Mouse (Mus musculus): Measurements from ENCODE around the gene Lrrc28.
A peak's percentile ranks its signal among the peaks of the same experiment; 100 is the strongest.

The Lrrc28 gene

DNA sequence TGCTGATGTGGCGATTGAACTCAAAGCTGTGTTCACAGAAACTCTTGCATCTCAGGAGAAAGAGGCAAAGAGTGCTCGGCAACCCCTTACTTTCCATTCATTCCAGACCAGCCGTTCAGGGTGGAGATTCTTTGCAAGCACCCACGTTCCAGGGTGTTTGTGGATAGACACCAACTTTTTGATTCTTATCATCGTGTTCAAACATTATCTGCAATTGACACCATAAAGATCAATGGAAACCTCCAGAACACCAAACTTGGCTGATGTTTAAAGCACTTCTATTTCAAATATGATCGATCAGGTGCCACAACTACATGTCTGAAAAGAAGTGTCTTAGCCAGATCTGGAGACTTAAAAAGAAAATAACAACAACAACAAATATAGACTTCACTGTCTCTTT, 51.2 kb downstream of the Lrrc28 start:
- DNase-seq (ENCODE audit: low read depth), result no peak

DNA sequence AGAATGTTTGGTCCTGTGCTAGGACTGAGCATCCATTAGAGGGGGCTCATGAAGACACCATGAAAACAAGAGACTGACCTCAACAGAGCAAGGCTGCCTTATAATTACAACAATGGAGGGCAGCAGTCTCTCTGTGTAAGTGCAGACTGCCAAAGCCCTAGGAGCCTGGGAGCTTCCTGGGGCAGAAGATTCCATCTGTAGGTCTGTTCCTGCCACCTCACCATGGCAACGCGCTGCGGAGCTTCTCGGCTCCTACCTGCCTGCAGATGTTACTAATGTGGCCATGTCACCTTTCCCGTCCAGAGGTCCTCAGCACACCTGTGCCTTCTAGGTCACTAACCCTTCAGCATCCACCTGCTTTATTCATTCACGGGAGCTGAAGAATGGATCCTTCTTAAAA, 52.4 kb downstream of the Lrrc28 start:
- no peak for DNase-seq (ENCODE audit: low read depth)

DNA sequence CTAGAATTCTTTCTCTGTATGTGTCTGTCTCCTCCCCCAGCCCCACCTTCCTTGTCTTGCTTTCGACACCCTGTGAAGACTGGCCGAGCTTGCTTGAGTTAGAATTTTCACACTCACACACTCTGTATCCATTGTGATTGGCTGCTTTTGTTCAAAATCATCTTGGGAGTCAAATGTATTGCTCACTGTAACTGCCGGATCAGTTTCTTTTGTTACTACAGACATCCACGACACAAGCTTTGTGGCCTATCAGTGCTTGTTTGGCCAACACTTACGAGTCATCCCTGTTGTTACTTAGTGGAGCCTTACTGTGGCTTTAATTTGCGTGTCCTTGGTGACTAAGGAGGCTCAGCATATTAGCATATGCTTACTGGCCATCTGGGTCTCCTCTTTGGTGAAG, 56.3 kb downstream of the Lrrc28 start:
- DNase-seq (ENCODE audit: low read depth), result peak; percentile 57

DNA sequence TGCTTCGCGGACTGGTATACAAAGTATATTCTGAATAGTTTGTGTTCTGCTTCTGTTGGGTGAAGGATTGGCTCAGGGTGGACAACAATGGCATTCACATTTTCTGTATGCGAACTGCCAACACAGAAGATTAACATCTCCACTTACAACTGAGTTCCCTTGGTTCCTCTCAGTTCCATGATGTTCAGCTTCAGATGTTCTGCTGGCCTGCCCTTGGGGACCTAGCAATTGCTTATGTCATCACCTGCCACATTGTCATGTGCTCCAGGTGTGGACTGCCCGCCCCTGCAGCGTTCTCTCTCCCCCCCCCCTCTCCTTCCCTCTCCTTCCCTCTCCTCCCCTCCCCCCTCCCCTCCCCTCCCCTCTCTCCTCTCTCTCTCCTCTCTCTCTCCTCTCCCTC, 58.6 kb downstream of the Lrrc28 start:
- DNase-seq (ENCODE audit: low read depth), result no peak

DNA sequence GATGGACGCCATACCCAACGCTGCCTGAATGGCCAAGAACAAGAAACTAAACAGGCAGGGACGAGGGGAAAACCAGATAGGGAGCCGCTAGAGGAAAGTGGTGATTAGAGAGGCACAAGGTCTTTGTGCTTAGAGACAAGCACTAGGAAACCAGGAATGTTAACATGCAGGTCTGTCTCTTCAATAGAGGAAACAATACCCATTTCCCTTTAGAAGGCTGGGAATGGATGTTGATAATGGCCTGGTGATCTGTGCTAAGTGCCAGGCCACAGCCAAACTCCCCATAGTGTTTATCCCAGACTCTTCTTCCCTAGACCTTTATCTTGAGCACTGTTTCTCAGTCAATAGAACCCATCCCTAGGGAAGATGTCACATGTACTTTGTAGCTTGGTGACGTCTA, 61.2 kb downstream of the Lrrc28 start:
- no peak for DNase-seq (ENCODE audit: low read depth)

DNA sequence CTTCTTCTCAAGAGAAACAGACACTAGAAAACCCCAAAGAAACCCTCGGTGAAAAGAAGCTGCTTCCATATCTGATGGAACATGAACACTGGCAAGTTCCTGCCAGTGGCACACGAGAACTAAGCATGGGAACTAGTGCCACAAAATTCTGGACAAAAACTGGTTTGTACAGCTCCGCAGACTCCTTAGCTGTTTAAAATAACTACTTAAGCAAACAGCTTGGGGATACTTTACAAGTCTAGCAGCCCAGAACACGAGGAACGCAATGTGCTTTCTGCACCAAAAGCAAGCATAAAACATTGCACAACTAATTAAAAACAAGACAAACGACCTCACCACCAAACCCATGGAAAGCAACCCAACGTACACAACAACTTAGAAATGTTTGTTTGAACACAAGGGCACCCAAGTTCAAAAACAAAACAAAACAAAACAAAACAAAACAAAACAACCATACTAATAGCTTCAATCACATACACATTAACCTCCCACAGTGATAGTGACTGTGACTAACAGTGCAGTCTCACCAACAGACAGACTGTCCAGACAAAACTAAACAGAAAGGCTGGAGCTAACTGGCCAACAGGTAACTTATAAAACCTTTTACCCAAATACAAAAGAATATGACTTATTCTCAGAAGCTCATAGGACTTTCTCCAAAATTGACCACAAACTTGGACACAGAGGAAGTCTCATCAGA, 66.1 kb downstream of the Lrrc28 start:
- no peak for DNase-seq (ENCODE audit: low read depth)

DNA sequence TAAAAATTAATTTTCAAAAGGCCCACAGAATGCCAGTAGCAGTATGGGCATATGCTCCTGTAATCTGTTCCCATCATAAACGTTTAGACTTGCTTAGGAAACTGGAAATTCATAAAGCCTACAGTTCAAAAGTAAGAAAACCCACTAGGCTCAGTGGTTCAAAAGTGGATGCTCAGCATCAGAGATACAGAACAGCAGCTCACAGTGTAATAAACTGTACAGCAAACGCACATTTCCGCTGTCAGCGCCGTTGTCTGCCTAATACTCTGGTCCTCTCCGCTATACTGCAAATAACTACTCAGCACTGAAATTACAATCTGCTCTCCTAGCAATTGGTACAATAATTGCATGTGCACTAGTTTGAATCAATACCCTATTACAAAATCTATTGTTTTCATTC, 67.0 kb downstream of the Lrrc28 start:
- DNase-seq (ENCODE audit: low read depth), result no peak

DNA sequence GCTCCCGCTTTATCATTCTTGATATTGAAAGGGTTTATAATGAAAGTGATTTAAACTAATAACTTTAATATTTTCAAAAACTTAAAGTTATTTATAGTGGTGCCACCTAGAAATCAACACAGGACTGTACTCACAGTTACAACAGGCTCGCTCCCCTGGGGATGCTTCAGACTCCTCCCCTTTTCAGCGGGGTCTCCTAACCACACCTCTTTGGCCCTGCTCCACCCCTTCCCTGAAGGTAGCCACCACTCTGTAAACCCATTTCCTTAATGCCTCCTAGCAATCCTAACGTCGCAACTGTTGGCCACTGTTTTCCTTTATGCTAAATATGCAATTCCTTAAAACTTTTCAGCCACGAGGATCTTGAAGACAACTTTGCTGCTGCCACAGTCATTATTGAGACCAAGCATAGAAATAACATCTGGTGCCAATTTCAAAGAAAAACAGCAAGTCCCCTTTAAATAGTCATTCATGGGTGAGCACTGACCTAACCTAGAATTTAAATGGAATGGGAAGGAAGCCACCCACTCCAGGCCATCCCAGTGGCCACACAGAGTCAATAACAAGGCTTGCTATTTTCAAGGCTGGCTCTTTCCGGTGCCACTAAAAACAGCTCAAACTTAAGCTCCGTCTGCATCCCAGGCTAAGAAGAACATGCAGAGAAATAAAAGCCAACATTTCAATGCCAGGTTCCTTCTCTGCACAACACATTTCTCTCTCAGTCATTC, 78.4 kb downstream of the Lrrc28 start:
- no peak for DNase-seq (ENCODE audit: low read depth)

DNA sequence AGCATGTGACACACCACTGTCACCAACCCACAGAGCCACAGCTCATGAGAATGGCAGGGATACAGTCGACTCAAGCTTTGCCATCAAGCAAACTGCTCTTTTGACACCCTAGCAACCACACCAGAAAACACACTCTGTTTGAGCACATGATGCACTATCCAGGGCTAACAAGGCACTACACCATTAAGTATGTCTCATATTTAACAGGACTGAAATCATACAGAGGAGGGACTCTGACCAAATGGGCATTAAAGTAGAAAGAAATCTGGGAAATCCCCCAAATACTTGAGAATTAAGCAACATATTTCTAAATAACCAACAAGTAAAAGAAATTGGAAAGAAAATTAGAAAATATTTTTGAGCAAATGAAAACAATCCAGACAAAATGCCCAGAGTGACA, 79.9 kb downstream of the Lrrc28 start:
- DNase-seq (ENCODE audit: low read depth), result no peak

DNA sequence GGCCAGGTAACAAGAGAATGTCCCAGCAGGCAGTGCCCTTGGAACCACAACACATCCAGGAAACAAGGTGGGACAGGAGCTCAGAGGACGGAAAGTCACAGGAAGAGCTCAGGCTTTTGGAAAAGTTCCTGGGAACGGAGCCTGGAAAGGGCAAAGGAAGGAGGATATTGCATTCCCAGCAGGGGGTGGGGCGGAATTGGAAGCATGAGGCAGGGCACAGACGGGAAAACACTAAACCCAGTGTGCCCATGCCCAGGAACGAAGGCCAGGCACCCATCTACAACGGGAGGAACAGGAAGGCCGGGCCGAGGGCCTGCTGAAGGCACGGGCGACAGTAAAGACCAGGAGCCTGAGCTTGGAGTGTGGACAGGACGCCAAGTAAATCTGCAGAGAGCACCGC, 82.9 kb downstream of the Lrrc28 start:
- no peak for DNase-seq (ENCODE audit: low read depth)

DNA sequence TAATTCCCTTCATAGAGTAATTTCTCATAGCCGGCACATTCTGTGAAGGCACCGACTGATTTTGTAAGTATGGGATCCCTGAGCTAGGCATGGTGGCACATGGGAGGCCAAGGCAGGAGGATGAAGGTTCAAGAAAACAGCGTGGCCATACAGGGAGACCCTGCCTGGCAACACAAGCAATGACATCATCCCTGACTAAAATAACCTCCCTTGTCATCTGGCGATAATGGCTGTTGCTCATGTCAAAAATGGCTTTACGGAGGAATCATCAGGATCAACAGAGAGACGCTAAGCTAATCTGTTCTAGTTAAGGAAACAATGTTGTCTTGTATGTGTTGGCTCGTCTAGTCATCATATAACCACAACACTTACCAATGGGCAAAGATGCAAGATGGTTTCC, 85.6 kb downstream of the Lrrc28 start:
- DNase-seq (ENCODE audit: low read depth), result no peak

DNA sequence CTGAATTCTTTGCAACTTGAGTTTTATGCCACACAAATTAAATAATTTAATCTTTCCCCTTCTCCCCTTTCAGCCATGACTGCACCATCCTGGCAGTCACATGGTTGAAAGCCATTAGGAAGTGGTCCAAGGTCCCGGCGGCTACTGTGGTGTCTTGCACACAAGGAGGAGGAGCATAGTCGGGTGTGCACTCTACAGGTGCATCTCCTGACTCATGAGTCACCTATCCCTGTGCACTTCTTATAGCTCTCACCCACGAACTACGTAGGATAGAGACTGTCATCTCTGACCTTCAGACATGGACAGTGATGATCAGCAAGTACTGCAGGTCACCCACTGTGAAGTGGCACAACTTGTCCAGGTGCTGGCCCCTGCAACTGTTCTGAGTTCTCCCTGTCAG, 86.8 kb downstream of the Lrrc28 start:
- no peak for DNase-seq (ENCODE audit: low read depth)

DNA sequence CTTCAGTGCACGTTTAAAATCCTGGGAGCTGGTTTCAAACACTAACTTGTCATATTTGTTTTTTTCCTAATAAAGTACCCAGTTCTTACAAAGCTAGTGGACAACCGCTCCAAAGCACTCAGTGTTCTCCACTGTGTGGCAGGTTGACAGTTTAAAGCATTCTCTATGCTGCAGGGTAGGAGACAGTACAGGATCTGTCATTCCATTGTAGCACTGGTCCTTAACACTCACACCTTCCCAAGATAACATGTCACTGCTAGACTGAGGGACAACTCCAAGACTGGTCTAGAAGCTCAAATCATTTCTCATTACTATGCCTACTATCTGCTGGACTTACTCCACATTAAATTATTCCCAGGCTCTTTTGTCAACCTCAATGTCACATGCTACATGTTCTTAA, 90.2 kb downstream of the Lrrc28 start:
- DNase-seq (ENCODE audit: low read depth), result no peak

DNA sequence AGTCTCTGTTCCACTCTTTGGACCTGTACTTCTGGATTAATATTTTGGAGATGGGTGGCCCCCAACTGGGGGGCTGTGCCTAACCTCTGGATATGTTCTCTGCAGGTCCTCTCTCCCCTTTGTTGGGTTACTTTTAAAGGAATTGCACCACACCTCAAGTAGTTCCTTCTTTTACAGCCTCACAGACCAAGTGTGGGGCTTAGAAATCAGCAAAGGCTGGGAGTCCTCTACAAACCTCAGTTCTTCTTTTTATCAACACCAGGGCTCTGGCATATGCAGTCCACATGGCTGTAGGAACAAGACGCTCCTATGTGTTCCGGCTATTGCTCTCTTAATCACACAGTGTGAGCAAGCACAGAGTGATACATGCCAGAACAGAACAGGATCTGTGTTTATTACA, 93.8 kb downstream of the Lrrc28 start:
- DNase-seq (ENCODE audit: low read depth), result no peak

DNA sequence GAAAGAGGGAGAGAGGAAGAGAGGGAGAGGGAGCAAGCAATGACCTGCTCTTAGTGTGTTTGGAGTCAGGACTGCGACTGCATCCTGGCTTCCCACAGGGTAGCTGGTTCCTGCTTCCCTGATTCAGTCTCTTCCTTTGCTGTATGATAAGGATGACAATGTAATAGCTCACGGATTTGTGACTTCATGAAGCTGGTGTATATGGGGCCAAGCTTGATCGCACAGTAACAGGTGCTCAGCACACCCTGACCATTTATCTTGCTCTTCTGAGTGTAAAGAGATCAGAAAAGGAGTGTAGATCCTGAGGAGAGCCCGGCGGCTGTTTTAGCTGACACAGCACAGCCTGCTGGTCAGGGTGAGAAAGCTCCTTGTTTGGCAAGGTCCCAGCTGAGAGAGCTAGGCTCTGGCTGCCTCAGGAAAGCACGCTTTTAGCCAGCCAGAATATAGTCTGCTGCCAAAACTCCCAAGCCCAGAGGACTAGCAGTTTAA, 96.0 kb downstream of the Lrrc28 start:
- peak; percentile 83 for DNase-seq (ENCODE audit: low read depth)

DNA sequence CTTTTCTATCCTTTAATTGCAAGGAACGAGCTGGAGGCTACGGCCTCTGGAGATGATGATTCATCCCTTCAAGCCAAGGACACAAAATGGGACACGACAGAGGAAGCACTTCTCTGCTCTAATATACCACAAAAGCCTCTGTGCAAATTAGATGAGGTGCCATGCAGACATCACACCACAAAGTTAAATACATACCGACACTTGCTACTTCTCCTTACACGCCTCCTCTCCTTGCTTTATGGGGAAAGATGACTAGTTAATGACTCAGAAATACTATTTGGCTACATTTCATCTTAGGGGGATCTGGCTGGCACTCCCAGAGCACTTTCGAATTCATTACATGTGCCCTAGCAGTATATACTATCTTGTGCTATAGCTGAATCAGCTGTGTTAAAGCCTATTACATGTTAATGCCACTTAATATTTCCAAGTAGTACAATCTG, 96.4 kb downstream of the Lrrc28 start:
- DNase-seq (ENCODE audit: low read depth), result peak; percentile 86

DNA sequence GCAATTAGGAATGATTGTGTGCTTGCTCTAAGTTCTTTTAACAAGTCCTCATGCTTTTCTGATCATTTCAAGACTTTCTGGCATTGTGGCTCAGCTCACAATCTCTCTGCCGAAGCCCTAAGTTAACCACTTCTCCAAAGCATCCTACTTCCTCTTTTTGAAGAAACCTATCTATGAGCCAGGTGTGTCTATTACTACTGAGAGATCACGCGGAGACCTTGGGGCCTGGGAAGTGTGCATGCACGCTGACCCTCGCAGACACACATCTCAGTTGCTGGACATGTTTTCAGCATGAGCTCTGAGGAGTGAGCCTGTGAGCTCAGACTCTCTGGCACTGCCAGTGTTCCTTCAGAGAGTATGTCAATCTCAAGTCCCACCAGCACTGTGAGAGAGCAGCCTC, 98.8 kb downstream of the Lrrc28 start:
- peak; percentile 65 for DNase-seq (ENCODE audit: low read depth)

DNA sequence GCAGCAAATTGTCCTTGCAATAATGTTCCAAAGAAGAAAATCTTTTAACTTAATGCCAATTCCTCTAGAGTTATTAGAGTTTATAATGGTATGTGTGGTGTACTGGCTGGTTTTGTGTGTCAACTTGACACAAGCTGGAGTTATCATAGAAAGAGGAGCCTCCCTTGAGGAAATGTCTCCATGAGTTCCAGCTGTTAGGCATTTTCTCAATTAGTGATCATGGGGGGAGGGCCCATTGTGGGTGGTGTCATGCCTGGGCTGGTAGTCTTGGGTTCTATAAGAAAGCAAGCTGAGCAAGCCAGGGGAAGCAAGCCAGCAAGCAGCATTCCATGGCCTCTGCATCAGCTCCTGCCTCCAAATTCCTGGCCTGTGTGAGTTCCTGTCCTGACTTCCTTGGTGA, 100.5 kb downstream of the Lrrc28 start:
- no peak for DNase-seq (ENCODE audit: low read depth)

DNA sequence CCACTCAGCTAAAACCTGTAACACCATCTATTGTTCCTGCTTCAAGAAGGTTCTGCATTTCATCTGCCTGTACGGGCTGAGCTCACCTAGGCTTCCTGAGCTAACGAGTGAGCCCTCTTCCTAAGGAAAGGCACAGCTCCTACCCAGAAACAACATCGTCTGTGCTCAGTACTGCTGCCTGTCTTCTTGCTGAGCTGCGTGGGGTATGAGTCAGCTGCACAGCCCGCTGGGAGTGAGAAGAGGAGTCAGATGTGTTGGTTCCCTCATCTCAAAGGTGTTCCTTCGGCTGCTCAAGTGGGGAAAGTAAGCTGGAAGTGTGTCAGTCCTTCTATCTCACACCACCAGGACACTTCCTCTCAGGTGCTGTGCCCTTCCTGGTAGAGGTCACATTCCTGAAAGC, 101.4 kb downstream of the Lrrc28 start:
- DNase-seq (ENCODE audit: low read depth), result no peak

DNA sequence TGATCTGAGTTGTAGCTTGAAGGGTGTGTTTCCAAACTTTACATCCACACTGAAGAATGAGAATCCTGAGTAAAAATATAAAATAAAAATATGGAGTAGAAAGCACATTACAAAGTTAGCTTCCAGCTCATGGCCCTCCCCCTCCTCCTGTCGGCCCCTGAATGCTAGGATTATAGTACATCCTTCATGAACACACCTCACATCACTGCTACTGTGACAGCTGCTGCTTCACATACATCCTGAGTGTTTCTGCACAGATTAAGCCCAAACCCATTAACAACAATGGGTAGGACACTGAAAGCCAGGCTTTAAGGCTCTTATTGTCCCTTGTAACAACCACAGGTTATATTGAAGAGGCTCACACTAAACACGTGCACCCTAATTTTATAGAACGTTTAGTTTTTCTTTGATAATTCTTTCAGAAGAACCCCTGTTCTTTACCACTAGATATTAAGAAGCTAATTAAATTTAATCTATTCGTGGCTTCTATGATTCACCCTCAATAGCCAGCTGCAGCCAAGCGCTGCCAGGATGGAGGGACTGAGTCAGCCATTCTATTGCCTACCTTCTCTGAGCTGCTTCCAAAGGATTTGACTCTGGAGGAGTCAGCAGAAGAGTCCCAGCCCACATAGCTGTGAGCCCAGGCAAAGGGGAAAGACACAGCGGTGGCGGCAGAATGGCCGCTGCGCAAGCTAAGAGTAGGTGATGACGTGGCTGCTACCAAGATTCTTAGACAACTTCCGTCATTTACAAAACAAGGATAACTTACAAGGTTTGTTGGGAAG, 108.3 kb downstream of the Lrrc28 start:
- DNase-seq (ENCODE audit: low read depth), result peak; percentile 14

DNA sequence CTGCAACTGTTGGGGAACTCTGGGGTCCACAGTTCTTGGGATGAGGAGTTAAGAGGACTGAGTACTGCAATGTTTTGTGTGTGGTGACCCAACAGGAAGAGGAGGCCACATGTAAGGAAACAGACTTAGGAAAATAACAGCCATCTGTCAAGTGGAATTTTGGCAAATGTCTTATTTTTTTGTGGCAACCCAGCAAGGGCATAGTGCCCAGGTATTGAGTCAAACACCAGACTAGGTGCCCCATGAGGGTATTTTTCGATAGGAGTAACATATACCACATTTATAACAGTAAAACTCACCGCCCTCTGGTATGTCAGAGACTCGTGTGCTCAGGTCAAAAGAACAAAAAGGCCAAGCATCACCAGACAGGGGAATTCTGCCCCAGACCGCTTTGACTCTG, 109.1 kb downstream of the Lrrc28 start:
- peak; percentile 44 for DNase-seq (ENCODE audit: low read depth)

DNA sequence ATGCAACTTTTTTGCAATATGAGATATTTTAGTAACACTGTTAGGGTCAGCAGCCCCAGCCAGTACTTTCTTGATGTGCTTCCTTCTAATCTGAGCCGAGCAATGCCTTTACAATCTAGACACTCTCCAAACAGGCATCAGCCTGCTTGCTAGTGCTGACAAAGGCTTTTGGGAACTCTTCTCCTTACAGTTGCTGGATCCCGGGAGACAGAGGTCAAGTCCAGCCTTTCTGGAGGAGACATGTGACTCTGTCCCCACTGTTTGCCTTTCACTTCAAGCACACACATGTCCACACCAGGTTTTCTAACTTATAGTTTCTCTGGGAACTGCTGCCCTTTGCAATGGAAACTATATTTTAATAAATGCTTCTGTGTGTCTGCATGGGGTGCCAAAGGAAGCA, 114.1 kb downstream of the Lrrc28 start:
- no peak for DNase-seq (ENCODE audit: low read depth)

DNA sequence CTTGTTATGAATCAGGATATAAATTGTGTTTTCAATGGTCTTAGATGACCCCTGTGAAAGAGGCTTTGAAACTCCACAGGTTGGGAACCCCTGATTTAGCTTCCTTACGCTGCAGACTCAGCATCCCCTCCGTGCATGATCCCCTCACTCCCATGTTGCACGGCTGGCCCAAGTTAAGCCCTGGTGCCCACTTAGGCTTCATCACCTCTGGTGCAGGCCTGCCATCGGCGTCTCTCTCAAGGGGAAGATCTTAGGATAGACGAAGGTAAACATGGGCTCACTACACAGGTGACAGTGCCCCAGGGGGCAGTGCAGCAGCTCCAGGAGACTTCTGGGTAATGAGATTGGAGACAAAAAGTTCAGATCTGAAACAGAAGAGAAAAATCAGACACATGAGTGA, 115.7 kb downstream of the Lrrc28 start:
- DNase-seq (ENCODE audit: low read depth), result no peak
